Mouse (Mus musculus) C2C12 (cell line): Measurements from ENCODE around the gene Nat9.

Experiments
- CTCF ChIP-seq: IDR thresholded peaks from one replicate; pipeline ENCODE4 v1.5.1; 2011; ENCODE audit not compliant: control insufficient read depth, insufficient read depth, insufficient read length
- MYOD1 ChIP-seq: IDR thresholded peaks from one replicate; pipeline ENCODE4 v1.6.1; 2011; ENCODE audit warnings: low read depth; ENCODE audit not compliant: control insufficient read depth, insufficient read length
- USF1 ChIP-seq: IDR thresholded peaks from one replicate; pipeline ENCODE4 v1.6.1; 2011; ENCODE audit warnings: low read depth, mild to moderate bottlenecking, control low read depth, moderate library complexity

- TF ChIP-seq CTCF (no peak), USF1 (no peak), MYOD1 (no peak)
These were observed 45.2 kb upstream of the Nat9 start for GRCm38 (mm10) chr11:115232889-115233288.
